In genomic region chr13:112271901-112272537, GRCm38 (mm10) we compare ENCODE assay signal across 8 mouse cellular contexts. TPM values are rescaled to one million over a fixed set of nuclear protein-coding genes. Genes with fewer than 3 reads are reported as not detected.
DNase-seq lines count a peak whose midpoint lies in the region; ATAC-seq lines count a peak whose summit lies in the region.

No protein-coding gene starts in this region.

- no peak overlapping the region for H3K4me3 ChIP-seq in midbrain, embryonic 10.5 days
- no peak overlapping the region for H3K4me3 ChIP-seq in midbrain, embryonic 15.5 days

- 15% methylated on average over 5 of the region's 5 CpGs for WGBS in midbrain, embryonic 10.5 days
- WGBS in midbrain, embryonic 15.5 days = 26% methylated on average over 5 of the region's 5 CpGs

- H3K4me2 ChIP-seq in midbrain, embryonic 15.5 days = no peak overlapping the region

- H3K9me3 ChIP-seq in midbrain, embryonic 10.5 days (replicated peaks) = no peaks in the 10 kb centered on the region
- no peaks in the 10 kb centered on the region for H3K9me3 ChIP-seq in midbrain, embryonic 15.5 days

- no peaks in the 10 kb centered on the region for H3K27me3 ChIP-seq in midbrain, embryonic 10.5 days (ENCODE audit: low read depth, poor library complexity, severe bottlenecking)
- no peaks in the 10 kb centered on the region for H3K27me3 ChIP-seq in midbrain, embryonic 15.5 days (replicated peaks)

- H3K36me3 ChIP-seq in midbrain, embryonic 10.5 days = no peaks in the 10 kb centered on the region
- H3K36me3 ChIP-seq in midbrain, embryonic 15.5 days (replicated peaks) = no peaks in the 10 kb centered on the region

- H3K4me1 ChIP-seq in midbrain, embryonic 10.5 days = no peaks in the 10 kb centered on the region
- H3K4me1 ChIP-seq in midbrain, embryonic 15.5 days = no peaks in the 10 kb centered on the region

- H3K9ac ChIP-seq in midbrain, embryonic 15.5 days = no peak overlapping the region

- ATAC-seq in midbrain, embryonic 15.5 days (replicated peaks) = no peak

- no peak overlapping the region for H3K27ac ChIP-seq in midbrain, embryonic 10.5 days (replicated peaks)
- H3K27ac ChIP-seq in midbrain, embryonic 15.5 days = no peak overlapping the region

- DNase-seq in cerebellum, postnatal 10 days = peak; percentile 69 to 87
- DNase-seq in cerebellum, postnatal 4 days (ENCODE audit: low spot score in 2 of 2) = no peak
- peak; percentile 39 for DNase-seq in midbrain, embryonic 10.5 days (ENCODE audit: low spot score)
- DNase-seq in embryo, embryonic 11 days = peak; percentile 86
- DNase-seq in kidney, postnatal 4 days = peak; percentile 14 to 38
- DNase-seq in retina, postnatal 7 days (ENCODE audit: low read depth, low spot score) = peak; percentile 58
- no peak for DNase-seq in right cerebral cortex, postnatal 36 days (ENCODE audit: low spot score in 2 of 2)

RNA-seq across cellular contexts. Expression of gene Ankrd55, which starts 16.2 kb away (rescaled TPM):
- 1.2 and 2.9 TPM in 2 replicates for polyA plus RNA-seq in midbrain, embryonic 10.5 days (2016; fragmentation: Nextera tagmentation; extraction: Ambion mirVana)
- polyA plus RNA-seq in midbrain, embryonic 15.5 days (2015; fragmentation: Nextera tagmentation; extraction: Ambion mirVana) = 7.3 and 8.9 TPM in 2 replicates

Comparison
In these comparisons a context has a peak if more than half of its experiments do, and no peak if none do; other contexts are left out.
1. DNase-seq: peak in cerebellum, postnatal 10 days (2 of 2), midbrain, embryonic 10.5 days (single experiment), embryo, embryonic 11 days (single experiment), kidney, postnatal 4 days (2 of 2) and retina, postnatal 7 days (single experiment); none in cerebellum, postnatal 4 days (0 of 2) and right cerebral cortex, postnatal 36 days (0 of 2).